Mouse (Mus musculus): ENCODE measurements around the gene Slc38a6. TPM values are rescaled to one million over a fixed set of nuclear protein-coding genes. Genes with fewer than 3 reads are reported as not detected.

The Slc38a6 gene
- total RNA-seq, 4 experiments from 2014 or later: 15.8 to 17.1 (median 16.6) TPM

DNA sequence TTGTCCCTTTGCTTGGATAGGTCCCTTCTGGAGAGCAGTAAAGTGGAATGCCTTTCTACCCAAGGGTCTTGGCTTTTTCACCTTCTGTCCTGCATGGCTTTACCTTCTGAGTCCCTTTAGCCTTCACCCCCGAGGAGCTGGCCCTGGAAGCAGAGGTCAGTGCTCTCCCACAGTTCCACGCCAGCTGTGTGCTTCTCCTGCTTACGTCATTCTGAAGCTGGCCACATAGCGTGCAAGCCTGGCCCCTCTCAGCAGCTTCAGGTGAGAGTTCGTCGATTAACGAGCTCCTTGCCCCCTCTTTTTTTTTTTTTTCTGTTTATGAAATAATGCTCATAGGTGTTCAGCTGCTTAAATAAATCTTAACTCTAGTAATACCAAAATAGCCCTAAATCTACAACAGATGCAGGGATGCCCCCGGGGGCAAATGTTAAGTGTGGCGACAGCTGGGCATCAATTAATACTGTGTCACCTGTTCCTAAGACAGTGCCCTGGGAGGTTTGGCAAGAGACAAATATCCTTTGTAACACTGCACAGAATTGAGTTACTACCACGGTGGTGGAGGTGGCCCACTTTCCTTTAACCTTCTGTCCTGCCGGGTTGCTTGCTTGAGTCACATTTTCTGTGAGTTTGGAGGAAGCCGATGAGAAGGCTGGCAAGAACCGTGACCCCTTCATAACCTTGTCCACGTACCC lies 68.7 kb downstream of the Slc38a6 start:
- no peak for DNase-seq (ENCODE audit: low spot score in 2 of 2)

DNA sequence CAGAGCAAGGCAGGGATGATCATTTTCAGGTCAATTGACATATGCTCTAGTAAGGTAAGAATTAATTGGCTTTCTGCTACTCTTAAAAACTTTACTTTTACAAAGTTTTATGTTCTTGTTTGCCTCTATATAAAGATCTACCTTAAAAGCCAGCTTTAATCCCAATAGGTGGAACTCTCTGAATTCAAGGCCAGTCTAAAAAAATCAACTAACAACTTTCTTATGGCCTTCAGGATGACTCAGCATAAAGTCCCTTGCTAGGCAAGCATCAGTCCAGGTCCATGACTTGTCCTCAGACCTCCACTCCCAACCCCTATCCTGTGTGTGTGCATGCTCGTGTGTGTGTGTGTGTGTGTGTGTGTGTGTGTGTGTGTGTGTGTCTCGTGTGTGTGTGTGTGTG lies 70.1 kb downstream of the Slc38a6 start:
- no peak for DNase-seq (ENCODE audit: low spot score in 2 of 2)

DNA sequence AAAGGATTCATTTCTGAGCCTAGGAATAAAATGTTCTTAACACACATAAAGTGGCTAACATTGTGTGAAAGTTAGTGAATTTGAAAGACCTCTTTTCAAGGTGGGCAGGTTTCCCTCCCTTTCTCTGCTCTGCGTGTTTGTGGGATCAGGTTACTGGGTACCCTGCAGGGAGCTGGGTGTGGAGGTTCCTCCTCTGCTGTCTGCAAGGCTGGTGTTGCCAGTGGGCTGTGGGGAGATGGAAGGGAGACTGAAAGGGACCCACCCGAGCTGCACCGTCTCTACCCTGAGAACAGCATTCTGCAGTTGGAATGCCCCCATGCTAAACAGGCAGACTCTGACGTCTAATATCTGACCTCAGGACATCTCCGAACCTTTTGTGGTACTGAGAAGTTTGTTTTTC lies 70.7 kb downstream of the Slc38a6 start:
- no peak for DNase-seq (ENCODE audit: low spot score in 2 of 2)

DNA sequence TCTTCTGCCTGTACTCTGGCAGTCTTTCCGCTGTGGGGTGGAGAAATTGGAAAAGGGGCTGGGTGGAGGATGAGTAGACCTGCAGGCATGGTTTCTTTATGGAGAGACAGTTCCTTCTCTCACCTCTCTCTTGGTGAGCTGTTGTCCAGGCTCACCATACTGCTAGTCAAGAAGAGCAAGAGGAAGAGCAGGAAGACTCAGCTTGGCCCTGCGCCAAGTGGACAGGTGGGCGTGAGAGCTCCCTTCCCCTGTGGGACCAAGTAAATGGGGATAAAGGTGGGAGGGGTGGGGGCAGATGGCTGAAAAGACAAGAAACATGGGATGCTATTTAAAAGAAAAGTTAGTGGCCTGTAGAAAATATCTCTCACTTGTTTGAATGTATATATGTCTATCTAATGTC lies 71.2 kb downstream of the Slc38a6 start:
- no peak for DNase-seq (ENCODE audit: low spot score in 2 of 2)

DNA sequence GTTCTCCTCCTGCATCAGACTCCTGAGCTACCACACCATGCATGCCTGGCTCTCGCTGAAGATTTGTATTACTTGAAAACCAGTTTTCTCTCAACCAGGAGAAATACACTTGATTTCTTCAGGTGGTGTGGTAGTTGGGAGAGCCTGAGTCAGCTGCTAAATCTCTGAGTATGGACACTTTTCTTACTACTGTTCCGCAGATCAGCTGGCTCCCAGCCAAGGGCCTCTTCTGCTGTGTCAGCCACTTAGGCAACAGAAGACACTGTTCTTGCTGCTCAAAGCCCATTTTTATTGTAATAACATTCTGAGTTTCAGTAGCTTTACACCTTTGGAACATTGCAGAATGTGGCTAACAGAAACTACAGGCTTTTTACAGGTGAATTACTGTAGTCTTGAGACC lies 72.1 kb downstream of the Slc38a6 start:
- DNase-seq (ENCODE audit: low spot score in 2 of 2): no peak

DNA sequence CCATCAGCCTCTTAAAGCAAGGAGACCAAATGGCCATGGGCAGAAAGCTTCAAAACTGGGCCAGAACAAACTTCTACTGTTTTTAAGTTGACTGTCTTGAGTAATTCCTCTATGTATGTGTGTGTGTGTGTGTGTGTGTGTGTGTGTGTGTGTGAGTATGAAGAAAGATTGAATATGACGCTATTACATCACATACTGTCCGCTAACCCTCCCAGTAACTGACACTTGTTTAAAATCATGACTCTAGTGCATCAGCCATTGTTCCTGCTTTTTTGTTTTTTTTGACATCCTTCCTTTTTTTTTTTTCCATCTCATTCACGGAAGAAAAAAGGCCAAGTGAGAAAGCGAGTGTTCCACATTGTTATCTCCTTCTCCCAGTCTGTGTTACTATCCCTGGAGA lies 72.9 kb downstream of the Slc38a6 start:
- no peak for DNase-seq (ENCODE audit: low spot score in 2 of 2)

DNA sequence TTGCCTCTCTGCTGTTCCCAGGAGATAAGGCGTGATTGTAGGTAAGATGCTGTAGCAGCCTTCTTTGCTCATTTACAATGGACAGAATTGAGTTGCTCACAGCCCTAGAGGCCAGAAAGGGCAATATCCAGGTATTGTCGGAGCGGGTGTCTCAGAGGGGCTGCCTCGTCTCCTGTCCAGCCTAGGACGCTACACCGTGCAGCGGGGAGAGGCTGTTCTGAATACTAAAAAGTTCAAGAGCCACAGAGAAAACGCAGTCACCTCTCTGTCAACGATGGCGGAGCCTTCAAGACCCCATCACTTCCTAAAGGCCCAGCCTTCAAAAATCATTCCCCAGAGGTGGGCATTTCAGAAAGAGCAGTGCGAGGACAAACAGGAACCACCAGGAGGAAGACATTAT lies 74.6 kb downstream of the Slc38a6 start:
- no peak for DNase-seq (ENCODE audit: low spot score in 2 of 2)

DNA sequence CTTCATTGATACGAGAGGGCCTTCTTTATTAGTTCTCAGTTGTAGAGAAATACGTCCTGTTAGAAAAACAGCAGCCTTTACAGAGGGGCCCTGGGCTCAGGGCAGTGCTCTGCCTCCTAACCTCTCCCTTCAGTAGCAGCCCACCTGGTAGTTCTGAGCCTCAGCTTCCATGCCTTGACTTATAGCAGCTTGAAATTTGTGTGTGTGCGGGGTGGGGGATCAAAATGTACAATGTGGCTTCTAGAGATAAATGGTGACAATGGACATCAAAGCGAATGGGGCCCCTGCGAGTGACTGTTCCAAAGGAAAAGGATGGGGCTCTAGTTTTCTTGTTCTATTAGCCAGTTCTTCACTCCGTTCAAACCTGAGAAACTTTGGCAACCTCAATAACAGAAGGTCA lies 76.8 kb downstream of the Slc38a6 start:
- no peak for DNase-seq (ENCODE audit: low spot score in 2 of 2)

DNA sequence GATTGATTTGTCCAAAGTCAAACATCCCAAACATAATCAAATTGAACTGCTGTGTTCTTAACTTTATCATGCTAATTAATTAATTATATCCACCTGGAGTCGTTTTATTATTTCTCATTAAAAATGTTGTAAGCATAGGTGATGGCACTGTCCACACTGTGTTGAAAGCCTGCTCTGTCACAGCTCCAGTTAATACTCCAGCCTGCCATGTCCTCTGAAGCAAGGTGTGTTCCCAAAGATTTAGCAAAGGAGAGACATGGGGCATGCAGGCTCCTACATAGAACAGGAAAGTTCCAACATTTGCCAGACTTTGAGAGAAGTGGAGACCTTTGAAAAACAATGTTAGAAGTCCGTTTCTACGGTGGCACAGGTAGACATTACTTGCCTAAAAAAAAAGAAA lies 77.4 kb downstream of the Slc38a6 start:
- no peak for DNase-seq (ENCODE audit: low spot score in 2 of 2)

DNA sequence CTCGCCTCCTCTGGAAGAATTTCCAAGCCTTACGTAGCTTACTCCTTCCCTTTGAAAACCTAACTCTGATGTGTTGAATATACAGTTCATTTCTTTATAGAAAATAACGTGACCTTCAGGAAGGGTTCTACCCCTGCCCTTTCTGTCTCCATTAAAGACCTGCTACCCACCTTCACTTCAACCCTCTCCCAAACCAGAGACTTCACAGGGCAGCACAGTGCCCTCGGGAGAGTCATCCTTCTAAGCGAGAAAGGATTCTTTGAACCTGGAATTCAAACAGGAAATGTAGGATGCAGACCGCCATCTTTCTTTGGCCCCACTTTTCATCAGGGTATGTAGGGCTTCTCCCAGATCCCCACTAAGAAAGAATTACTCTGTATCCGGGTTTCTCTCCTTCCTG lies 80.0 kb downstream of the Slc38a6 start:
- DNase-seq (ENCODE audit: low spot score in 2 of 2): no peak

DNA sequence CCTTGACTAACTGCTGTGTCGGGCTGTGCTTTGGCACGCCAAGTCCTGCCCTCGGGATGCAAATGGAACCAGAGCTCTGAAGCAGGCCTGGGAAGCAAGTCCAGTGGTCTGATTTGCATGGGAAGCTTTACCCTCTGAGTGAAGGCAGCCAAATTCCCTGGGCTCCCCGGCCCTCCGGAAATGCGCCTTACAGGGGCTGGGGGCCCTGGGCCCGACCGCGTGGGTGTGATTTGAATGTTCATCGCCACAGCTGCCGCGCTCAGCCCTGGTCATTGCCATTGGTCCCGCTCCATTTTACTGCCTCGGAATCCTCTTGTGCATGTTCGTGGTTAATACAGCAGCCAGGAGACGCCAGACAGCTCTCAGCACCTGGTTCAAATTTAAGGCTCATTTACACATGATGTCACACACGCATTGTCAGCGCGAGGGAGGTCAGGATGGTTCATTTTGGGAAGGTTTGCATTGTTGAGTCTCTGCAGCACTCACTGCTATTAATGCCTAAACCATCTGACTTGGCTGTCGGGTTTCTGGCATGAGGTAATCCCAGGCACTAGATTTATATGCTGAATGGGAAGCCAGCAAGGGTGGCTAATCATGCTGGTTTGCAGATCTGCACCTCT lies 81.0 kb downstream of the Slc38a6 start:
- no peak for DNase-seq (ENCODE audit: low spot score in 2 of 2)

DNA sequence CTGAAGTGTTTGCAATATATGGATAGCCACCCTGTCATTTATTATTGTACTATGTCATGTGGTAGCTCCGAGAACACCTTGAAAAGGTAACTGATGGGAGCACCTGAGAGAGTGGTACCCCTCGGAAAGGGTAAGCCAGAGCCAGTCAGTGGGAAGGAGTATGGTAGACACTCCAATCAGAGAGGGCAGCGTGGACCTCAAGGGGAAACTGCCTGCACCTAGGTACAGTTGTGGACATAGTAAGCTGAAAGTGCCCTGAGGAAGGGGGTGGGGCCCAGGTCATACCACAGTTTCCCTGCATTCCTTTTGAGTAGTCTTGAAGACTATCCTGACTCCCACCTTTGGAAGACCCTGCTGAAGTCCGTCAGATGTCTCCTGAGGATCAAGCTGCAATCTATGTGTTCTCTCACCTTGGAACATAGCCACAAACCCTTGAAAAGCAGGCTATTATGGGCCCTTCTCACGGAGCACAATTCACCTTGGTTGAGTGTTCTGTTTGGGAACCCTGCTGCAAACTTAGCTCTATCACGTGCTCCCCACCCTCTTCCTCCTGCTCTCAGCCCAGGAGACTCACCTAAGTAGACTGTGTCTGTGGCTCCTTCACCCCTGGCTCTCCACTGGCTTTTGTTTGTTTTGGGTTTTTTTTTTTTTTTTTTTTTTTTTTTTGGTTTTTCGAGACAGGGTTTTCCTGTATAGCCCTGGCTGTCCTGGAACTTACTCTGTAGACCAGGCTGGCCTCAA lies 82.5 kb downstream of the Slc38a6 start:
- no peak for DNase-seq (ENCODE audit: low spot score in 2 of 2)

DNA sequence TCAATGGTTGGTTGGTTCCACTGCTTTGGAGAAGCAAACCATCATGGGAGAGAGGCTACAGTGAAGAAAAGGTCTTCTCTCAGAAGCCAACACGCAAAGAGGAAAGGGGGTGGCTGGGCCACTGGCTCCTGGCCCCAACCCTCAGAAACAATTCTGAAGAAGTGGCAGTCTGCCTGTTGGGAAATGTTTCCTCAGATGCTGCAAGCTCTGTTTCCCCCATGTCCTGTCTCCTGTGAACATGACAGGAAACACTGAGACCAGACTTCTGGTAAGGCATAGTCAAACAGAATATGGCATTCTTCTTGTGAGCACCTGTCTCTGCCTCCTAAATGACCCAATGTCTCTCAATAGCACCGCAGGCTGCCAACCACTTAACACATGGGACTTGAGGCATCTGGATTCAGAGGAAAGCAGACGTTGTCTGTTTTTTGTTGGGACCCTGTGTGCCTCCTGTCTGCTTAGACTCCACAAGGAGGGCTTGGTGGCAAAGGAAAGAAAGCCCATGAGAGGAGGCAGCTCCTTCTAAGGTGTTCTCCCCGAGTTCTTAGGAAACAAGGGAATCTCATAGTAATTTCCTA lies 83.9 kb downstream of the Slc38a6 start:
- no peak for DNase-seq (ENCODE audit: low spot score in 2 of 2)

DNA sequence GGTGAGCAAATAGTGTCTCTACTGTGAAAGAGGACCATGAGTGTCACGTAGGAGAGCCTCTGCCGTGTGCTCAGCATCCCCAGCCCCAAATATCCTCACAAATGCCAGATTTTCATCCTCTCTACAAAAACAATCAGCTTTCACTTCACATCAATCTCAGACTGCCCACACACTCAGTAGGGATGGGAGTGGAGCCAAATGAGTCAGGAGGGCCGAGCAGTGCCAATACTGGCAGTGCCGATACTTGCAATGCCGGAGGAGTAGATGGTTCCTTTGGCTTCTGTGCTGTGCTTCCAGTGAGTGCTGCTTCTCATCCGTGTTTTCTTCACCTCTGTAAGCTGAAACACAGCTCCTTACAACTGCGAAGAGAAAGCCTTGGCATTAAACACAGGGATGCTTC lies 84.6 kb downstream of the Slc38a6 start:
- peak in 1 of 2 experiments; percentile 21 for DNase-seq (ENCODE audit: low spot score in 2 of 2)

DNA sequence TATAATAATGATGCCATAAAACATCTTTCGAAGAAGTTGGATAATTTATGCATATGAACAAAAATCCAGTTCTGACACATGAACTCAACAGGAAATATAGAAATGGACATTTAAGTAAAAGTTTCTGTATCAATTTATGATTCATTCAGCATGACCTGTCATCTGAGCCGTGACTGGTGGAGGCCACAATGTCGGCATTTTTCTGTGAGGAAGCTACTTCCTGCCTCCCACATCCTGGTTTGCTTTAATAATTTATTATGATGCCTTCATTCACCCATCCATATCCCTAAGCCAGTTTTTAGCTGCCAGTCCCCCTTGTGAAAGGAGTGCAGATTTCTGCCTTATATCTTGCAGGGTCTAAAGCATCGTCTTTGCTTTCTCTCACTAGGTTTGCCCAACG lies 91.4 kb downstream of the Slc38a6 start:
- DNase-seq (ENCODE audit: low spot score in 2 of 2): no peak

DNA sequence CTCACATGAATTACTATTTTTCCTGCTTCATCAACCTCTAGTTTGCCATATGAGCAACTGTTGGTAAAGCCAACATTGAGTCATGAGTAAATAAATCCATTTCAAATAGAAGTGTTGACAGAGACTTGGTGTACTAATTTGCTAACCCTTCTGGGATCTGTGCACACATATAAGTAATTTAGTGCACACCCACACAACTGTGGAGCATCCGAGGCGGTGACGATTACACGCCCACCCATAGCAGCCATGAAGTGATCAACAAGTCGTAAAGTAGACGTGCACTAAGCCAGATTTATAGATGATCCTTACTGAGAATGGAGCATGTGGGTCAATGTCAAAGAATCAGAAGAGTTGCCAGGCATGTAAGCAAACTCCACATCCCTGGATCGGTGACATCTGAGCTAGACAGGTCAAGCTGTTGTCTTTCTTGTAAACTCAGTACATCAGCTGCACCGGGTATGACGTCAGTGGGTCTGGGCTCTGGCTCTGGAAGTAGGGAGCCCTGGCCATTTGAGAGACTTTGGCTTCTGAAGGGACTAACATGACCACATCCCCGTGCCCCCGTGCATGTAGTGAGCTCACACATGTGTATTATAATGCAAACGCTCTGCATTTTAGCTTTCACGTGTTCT lies 92.3 kb downstream of the Slc38a6 start:
- no peak for DNase-seq (ENCODE audit: low spot score in 2 of 2)

DNA sequence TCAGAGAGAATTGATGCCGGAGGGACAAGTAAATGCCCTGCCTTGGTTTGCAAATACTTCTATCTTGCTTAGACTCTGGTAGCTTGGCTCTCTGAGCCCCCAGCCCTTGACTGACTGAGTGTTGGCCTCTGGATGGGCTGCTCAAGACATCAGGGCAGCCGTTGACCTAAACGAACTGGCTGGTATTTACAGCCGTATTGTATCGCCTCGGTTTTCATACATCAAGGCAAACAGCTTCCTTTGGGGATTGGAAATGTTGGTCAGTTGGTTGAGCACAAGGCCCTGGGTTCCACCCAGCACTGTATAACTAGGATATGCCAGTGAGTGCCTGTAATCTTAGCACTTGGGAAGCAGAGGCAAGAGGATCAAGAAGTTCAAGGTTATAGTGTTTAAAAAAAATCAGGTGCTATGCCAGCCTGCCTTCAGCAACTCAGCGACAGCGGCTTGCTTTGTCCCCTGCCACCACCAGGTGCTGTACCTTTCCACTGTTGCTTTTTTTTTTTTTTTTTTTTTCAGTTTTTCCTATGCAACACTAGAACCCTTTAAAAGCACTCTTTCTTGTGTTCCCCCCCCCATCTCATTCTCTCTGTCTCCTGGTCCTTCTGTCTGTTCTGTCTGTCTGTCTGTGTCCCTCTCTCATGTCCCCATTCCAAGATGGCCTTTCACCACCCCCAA lies 94.2 kb downstream of the Slc38a6 start:
- DNase-seq (ENCODE audit: low spot score in 2 of 2): no peak

DNA sequence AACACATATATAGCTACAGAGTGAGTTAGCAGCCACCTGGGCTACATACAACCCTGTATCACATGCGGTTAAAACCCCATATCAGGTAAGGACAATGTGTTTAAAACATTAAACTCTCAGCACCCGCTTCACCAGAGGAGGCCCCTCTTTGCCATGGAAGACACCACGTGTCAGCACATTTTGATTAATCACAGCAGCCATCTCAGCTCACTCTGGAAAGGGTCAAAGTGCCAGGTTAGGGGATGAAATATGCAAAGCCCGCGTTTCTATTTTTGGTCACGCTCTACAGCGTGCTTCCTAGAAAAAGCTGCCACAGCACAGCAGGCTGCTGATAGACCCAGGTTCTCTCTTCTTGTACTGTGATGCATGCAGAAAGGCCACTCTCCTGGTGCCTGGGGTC lies 94.9 kb downstream of the Slc38a6 start:
- DNase-seq (ENCODE audit: low spot score in 2 of 2): no peak

DNA sequence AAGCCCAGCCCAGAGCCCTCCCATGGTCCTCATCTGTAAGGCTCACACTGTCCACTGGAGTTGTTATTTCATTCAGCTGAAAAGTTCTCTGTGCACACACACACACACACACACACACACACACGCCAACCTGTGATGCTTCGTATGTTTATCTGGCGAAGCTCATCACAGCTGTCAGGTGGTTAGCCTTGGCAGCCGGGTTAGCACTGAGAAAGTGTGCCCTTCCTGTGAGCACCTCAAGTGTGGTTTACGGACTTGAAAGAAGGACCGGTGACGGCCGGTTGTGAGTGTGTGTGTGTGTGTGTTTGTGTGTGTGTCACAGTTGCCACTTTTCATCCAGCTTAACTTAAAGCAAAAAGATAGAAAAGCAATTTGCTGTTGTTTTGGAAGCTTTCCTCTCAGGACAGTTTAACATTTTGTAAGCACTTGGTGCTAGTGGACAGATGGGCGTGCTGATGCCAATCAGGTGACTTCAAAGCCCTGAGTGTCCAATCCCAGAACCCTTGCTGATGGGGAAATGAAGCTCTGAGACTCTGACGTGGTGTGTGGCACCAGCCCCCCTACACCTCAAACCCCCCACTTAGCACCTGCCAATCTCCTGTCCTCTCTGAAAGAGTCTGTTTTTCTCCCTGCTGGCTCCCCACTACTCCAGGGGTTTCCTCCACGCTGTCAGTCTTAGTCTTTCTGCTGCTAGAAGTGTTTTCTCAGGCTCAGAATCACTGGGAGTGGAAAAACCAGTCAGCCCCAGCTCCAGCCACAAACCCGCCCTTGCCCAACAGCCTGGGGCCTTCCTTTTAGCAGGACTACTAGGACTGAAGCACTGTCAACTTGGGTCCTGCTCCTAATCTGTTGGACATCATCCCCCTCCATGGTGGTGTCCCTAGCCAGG lies 96.0 kb downstream of the Slc38a6 start:
- no peak for DNase-seq (ENCODE audit: low spot score in 2 of 2)

DNA sequence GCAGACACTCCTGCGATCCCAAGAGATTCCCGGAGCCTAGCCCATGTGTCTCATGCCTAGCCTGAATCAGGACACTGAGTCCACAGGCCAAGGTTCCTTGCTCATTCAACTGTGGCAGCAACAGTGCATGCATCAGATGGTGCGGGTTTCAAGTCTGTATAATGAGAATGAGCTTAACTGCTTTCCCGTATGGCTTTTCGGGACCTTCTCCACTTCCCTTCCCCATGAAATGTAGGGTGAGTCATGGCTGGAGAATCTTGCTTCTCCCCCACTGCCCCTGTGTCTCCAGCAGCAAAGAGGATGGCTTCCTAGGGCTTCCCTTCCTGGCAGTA lies 96.6 kb downstream of the Slc38a6 start:
- no peak for DNase-seq (ENCODE audit: low spot score in 2 of 2)

DNA sequence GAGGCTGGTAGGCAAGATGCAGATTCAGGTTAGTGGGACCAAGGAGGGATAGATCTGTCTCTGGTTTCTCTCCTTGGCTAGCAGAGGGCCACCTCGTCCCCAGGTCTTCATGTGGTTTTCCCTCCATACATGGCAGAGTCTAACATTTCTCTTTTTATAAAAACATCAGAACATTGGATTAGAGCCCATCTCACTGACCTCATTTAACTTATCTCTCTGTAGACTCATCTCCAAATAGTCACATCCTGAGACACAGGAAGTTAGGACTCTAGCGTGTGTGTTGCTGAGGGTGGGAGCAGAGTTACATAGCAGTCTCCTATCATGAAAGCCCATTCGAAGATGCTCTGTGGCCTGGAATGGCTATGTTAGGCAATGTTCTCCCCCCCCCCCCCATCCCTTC lies 97.3 kb downstream of the Slc38a6 start:
- DNase-seq (ENCODE audit: low spot score in 2 of 2): no peak
